Mouse (Mus musculus): ENCODE data around the gene Prdm5.

GRCm38 (mm10) chr6:65759174-65759573 lies 19.6 kb upstream of the Prdm5 start:
- no peak for TF ChIP-seq GATA1 (IDR thresholded peaks at IDR 0.05; ENCODE audit: low read length)
- TF ChIP-seq TAL1 (IDR thresholded peaks at IDR 0.05; ENCODE audit: low read length), result no peak

Measured in erythroblast, embryonic 14.5 days (primary cell).